Mouse (Mus musculus) lung, postnatal 0 days (tissue): ENCODE measurements around the gene Rangrf. TPM values are rescaled to one million over a fixed set of nuclear protein-coding genes. Genes with fewer than 3 reads are reported as not detected.

Experiments
- ATAC-seq: fragments of 200-750 bp; cut with Nextera tagmentation; 2 replicates; pipeline ENCODE4 v1.8.0; 2017; ENCODE audit warnings: moderate library complexity
- DNase-seq: peaks from one replicate; pipeline ENCODE4 v3.0.0-alpha.2; 2016; ENCODE audit warnings: low spot score
- H3K27ac ChIP-seq: fragments of 300-500 bp; sonication (generic); 2 replicates; pipeline ENCODE4 v1.5.1; 2014; ENCODE audit warnings: antibody characterized with exemption, mild to moderate bottlenecking, low read length, mixed read lengths
- H3K27me3 ChIP-seq: fragments of 300-500 bp; sonication (generic); replicated peaks from 2 replicates; pipeline ENCODE4 v1.6.1; 2014; ENCODE audit warnings: low read length, mixed read lengths; ENCODE audit not compliant: insufficient read depth
- H3K36me3 ChIP-seq: fragments of 300-500 bp; sonication (generic); 2 replicates; pipeline ENCODE4 v1.6.1; 2014; ENCODE audit warnings: low read length, mixed read lengths; ENCODE audit not compliant: insufficient read depth
- H3K4me1 ChIP-seq: fragments of 300-500 bp; sonication (generic); 2 replicates; pipeline ENCODE4 v1.6.1; 2014; ENCODE audit warnings: antibody characterized with exemption, low read depth, low read length, mixed read lengths; ENCODE audit not compliant: insufficient read depth
- H3K4me2 ChIP-seq: fragments of 300-500 bp; sonication (generic); replicated peaks from 2 replicates; pipeline ENCODE4 v1.6.1; 2014; ENCODE audit warnings: low read depth, mild to moderate bottlenecking, low read length, moderate library complexity, mixed read lengths
- H3K4me3 ChIP-seq: fragments of 300-500 bp; sonication (generic); 2 replicates; pipeline ENCODE4 v1.5.1; 2014; ENCODE audit warnings: low read depth, low read length
- H3K9ac ChIP-seq: fragments of 300-500 bp; sonication (generic); replicated peaks from 2 replicates; pipeline ENCODE4 v1.6.1; 2014; ENCODE audit warnings: low read depth, mild to moderate bottlenecking
- H3K9me3 ChIP-seq: fragments of 300-500 bp; sonication (generic); 2 replicates; pipeline ENCODE4 v1.6.1; 2016; ENCODE audit warnings: low read length, mixed read lengths
- CTCF ChIP-seq: IDR thresholded peaks from 2 replicates; pipeline ENCODE4 v1.5.1; 2016; ENCODE audit warnings: antibody characterized with exemption, mild to moderate bottlenecking
- EP300 ChIP-seq: IDR thresholded peaks from 2 replicates; pipeline ENCODE4 v1.6.1; 2016; ENCODE audit warnings: antibody characterized with exemption, mild to moderate bottlenecking, control low read depth
- WGBS: fragments of 180-500 bp; shearing (Covaris S2); extraction: QIAGEN DNeasy Blood & Tissue Kit; methylation state at CpG from one replicate; pipeline ENCODE4 v1.1.7; 2014; 5-methylcytosine and 5-hydroxymethylcytosine counted together
- polyA plus RNA-seq: library from polyadenylated mRNA; unstranded; fragments of >200 nt; fragmentation: Nextera tagmentation; extraction: Ambion mirVana; gene quantifications from 2 replicates; pipeline ENCODE4 v1.2.1, GENCODE M21; 2015

Rangrf gene
- polyA plus RNA-seq, 1 experiment from 2014 or later = 18.3 TPM

GRCm38 (mm10) chr11:68997080-68997479, 22.1 kb upstream of the Rangrf start:
- TF ChIP-seq CTCF (no peak), EP300 (no peak)
- 82% methylated on average over 4 of the region's 4 CpGs for WGBS

GRCm38 (mm10) chr11:68994377-68994776, 19.4 kb upstream of the Rangrf start:
- H3K4me3 ChIP-seq = no peak overlapping the region
- no peaks in the 10 kb centered on the region for H3K27me3 ChIP-seq
- H3K9ac ChIP-seq = no peak overlapping the region
- H3K36me3 ChIP-seq = peaks cover 28% of the 10 kb centered on the region; the same call in 1 of the 2 replicates
- H3K4me2 ChIP-seq = no peak overlapping the region
- ATAC-seq (no peak), DNase-seq (no peak)
- TF ChIP-seq CTCF (no peak; the same call in 1 of the 2 replicates), EP300 (no peak)
- H3K9me3 ChIP-seq = no peaks in the 10 kb centered on the region
- 93% methylated on average over 3 of the region's 3 CpGs for WGBS
- H3K4me1 ChIP-seq = no peaks in the 10 kb centered on the region
- no peak overlapping the region for H3K27ac ChIP-seq

More at GRCm38 (mm10) chr11:68997080-68997479, 22.1 kb upstream of the Rangrf start:
- Histone ChIP-seq H3K4me1 (no peaks in the 10 kb centered on the region), H3K4me2 (no peak overlapping the region), H3K27me3 (no peaks in the 10 kb centered on the region), H3K27ac (no peak overlapping the region), H3K36me3 (peaks cover 28% of the 10 kb centered on the region), H3K4me3 (no peak overlapping the region), H3K9ac (no peak overlapping the region), H3K9me3 (no peaks in the 10 kb centered on the region)
- DNase-seq (no peak), ATAC-seq (no peak)

GRCm38 (mm10) chr11:68993122-68993521, 18.1 kb upstream of the Rangrf start:
- 82% methylated on average over 7 of the region's 7 CpGs for WGBS

GRCm38 (mm10) chr11:68988341-68988740, 13.4 kb upstream of the Rangrf start:
- peaks cover 14% of the 10 kb centered on the region; the same call in 1 of the 2 replicates for H3K36me3 ChIP-seq
- 81% methylated on average over 17 of the region's 17 CpGs for WGBS
- no peak overlapping the region for H3K9ac ChIP-seq

More at GRCm38 (mm10) chr11:68993122-68993521, 18.1 kb upstream of the Rangrf start:
- Histone ChIP-seq H3K36me3 (peaks cover 22% of the 10 kb centered on the region; the same call in 1 of the 2 replicates), H3K4me3 (no peak overlapping the region), H3K27me3 (no peaks in the 10 kb centered on the region), H3K9ac (no peak overlapping the region), H3K4me2 (no peak overlapping the region), H3K4me1 (no peaks in the 10 kb centered on the region), H3K27ac (no peak overlapping the region), H3K9me3 (no peaks in the 10 kb centered on the region)
- TF ChIP-seq CTCF (no peak), EP300 (no peak)
- ATAC-seq = no peak
- DNase-seq = no peak

GRCm38 (mm10) chr11:68987365-68987882, 12.4 kb upstream of the Rangrf start:
- Histone ChIP-seq H3K9ac (no peak overlapping the region), H3K9me3 (no peaks in the 10 kb centered on the region), H3K36me3 (peaks cover 14% of the 10 kb centered on the region; the same call in 1 of the 2 replicates), H3K4me1 (no peaks in the 10 kb centered on the region), H3K4me2 (no peak overlapping the region), H3K27me3 (no peaks in the 10 kb centered on the region), H3K27ac (no peak overlapping the region), H3K4me3 (no peak overlapping the region)
- WGBS = 87% methylated on average over 11 of the region's 11 CpGs
- ATAC-seq (no peak), DNase-seq (no peak)
- no peak for TF ChIP-seq EP300

More at GRCm38 (mm10) chr11:68988341-68988740, 13.4 kb upstream of the Rangrf start:
- TF ChIP-seq CTCF = no peak
- TF ChIP-seq EP300 = no peak
- no peak overlapping the region for H3K27ac ChIP-seq
- H3K4me3 ChIP-seq = no peak overlapping the region
- H3K4me1 ChIP-seq = no peaks in the 10 kb centered on the region
- H3K9me3 ChIP-seq = no peaks in the 10 kb centered on the region
- ATAC-seq = peak; percentile 25; the same call in 1 of the 2 replicates
- H3K27me3 ChIP-seq = no peaks in the 10 kb centered on the region
- no peak overlapping the region for H3K4me2 ChIP-seq
- DNase-seq = no peak

GRCm38 (mm10) chr11:68982639-68983369, 7.8 kb upstream of the Rangrf start:
- 20% methylated on average over 4 of the region's 4 CpGs for whole genome bisulfite sequencing
- Histone ChIP-seq H3K9me3 (no peaks in the 10 kb centered on the region), H3K9ac (no peak overlapping the region), H3K36me3 (0 out of 2 replicates have a peak, but pooled peaks cover 3% of the 10 kb centered on the region), H3K27me3 (no peaks in the 10 kb centered on the region), H3K4me2 (no peak overlapping the region), H3K4me1 (no peaks in the 10 kb centered on the region), H3K4me3 (no peak overlapping the region), H3K27ac (no peak overlapping the region)
- ATAC-seq (peak; percentile 67), DNase-seq (peak; percentile 83)
- TF ChIP-seq CTCF (peak; percentile 91), EP300 (no peak)
